Mouse (Mus musculus) limb, embryonic 15.5 days (tissue): ENCODE measurements at regions not wholly inside any gene's neighbourhood (a gene's known extent, or its start where the extent isn't known, plus 50 kb on each side); places are given as distances from the start of the nearest gene placed in this dataset.

Experiments used
- ATAC-seq: fragments of 200-750 bp; cut with Nextera tagmentation; 2 replicates; pipeline ENCODE4 v1.8.0; 2017; ENCODE audit warnings: low read depth, moderate TSS enrichment; ENCODE audit not compliant: insufficient number of reproducible peaks, low FRiP score, low TSS enrichment
- H3K27ac ChIP-seq: fragments of 300-500 bp; sonication (generic); 2 replicates; pipeline ENCODE4 v1.5.1; 2015; ENCODE audit warnings: moderate library complexity, mild to moderate bottlenecking, inconsistent platforms
- H3K27me3 ChIP-seq: fragments of 300-500 bp; sonication (generic); 2 replicates; pipeline ENCODE4 v1.6.1; 2015; ENCODE audit warnings: inconsistent platforms
- H3K36me3 ChIP-seq: fragments of 300-500 bp; sonication (generic); 2 replicates; pipeline ENCODE4 v1.6.1; 2015; ENCODE audit warnings: inconsistent platforms
- H3K4me1 ChIP-seq: fragments of 300-500 bp; sonication (generic); 2 replicates; pipeline ENCODE4 v1.6.1; 2015; ENCODE audit warnings: inconsistent platforms
- H3K4me2 ChIP-seq: fragments of 300-500 bp; sonication (generic); 2 replicates; pipeline ENCODE4 v1.6.1; 2015; ENCODE audit warnings: mild to moderate bottlenecking, inconsistent platforms
- H3K4me3 ChIP-seq: fragments of 300-500 bp; sonication (generic); 2 replicates; pipeline ENCODE4 v1.5.1; 2015; ENCODE audit warnings: mild to moderate bottlenecking, inconsistent platforms
- H3K9ac ChIP-seq: fragments of 300-500 bp; sonication (generic); 2 replicates; pipeline ENCODE4 v1.6.1; 2015; ENCODE audit warnings: inconsistent platforms
- H3K9me3 ChIP-seq: fragments of 300-500 bp; sonication (generic); 2 replicates; pipeline ENCODE4 v1.6.1; 2016; ENCODE audit warnings: inconsistent platforms
- WGBS: fragments of 180-500 bp; shearing (Covaris S2); methylation state at CpG from one replicate; pipeline ENCODE4 v1.1.7; 2015; 5-methylcytosine and 5-hydroxymethylcytosine counted together

DNA sequence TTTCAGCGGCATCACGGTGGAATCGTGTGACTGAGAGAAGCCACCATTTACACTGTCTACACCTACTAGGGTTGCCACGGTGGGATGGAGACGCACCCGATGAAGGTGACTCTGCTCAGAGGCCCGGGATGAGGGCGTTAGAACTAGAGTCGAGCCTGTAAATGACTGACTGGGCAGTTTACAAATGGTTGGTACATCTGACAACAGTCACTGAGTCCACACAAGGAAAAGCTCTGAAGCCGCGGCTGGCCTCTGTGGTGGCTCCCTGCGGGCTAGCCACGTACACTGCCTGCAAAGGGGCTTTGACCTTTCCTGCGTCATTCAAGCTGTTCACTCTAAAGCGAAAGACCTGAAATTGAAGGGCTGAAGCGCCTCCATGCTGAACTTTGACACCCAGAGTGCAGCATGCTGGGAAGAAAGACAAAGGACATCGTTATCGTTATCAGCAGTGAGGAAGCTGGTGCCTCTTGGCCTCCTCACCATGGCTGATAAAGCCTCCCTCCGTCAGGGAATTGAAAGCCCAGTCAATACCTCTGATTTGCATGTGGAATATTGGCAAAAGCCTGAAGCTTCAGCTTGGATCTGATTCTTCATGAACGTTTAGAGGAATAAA lies 462.1 kb upstream of the Arglu1 start:
- no peaks in the 10 kb centered on the region for H3K4me1 ChIP-seq
- WGBS: 83% methylated on average over 20 of the region's 20 CpGs
- no peak overlapping the region for H3K4me3 ChIP-seq
- no peaks in the 10 kb centered on the region for H3K27me3 ChIP-seq
- no peaks in the 10 kb centered on the region for H3K36me3 ChIP-seq
- H3K9ac ChIP-seq: no peak overlapping the region
- H3K9me3 ChIP-seq: no peaks in the 10 kb centered on the region
- ATAC-seq: no peak
- no peak overlapping the region for H3K4me2 ChIP-seq
- H3K27ac ChIP-seq: no peak overlapping the region

DNA sequence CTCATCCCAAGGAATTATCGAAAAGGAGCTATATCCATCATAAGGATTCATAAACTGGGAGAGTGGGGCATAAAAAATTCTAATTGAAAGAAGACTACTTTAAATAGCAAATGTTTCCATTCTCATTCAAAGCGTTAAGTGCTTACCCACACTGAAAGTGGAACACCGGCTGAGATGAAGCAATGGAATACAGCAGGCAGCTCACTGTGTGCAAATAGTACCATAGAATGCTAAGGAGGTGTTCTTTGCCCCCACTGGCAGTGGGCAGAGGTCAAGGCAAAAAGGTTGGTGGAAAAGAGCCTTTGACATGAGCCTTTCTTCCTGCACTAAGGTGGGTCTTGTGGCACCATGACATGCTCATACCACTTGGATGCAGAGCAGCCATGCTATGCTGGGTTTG lies 454.0 kb upstream of the Arglu1 start:
- no peaks in the 10 kb centered on the region for H3K9me3 ChIP-seq
- ATAC-seq: no peak
- H3K36me3 ChIP-seq: no peaks in the 10 kb centered on the region
- no peak overlapping the region for H3K4me3 ChIP-seq
- H3K27ac ChIP-seq: no peak overlapping the region
- no peak overlapping the region for H3K4me2 ChIP-seq
- WGBS: 77% methylated on average over 3 of the region's 3 CpGs
- no peak overlapping the region for H3K9ac ChIP-seq
- no peaks in the 10 kb centered on the region for H3K27me3 ChIP-seq
- 0 out of 2 replicates have a peak, but pooled peaks cover 1% of the 10 kb centered on the region for H3K4me1 ChIP-seq

DNA sequence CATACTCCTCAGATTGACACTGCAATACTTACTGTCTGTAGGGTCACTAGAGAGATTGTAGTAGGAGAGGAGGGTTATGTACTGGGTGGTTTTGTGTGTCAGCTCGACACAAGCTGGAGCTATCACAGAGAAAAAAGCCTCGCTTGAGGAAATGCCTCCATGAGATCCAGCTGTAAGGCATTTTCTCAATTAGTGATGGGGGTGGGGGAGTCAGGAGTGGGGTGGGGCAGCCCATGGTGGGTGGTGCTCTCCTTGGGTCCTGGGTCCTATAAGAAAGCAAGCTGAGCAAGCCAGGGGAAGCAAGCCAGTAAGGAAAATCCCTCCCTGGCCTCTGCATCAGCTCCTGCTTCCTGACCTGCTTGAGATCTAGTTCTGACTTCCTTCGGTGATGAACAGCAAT lies 449.5 kb upstream of the Arglu1 start:
- Histone ChIP-seq H3K4me2 (no peak overlapping the region), H3K4me3 (no peak overlapping the region), H3K27ac (peak overlapping the region; percentile 30; the same call in 1 of the 2 replicates), H3K9ac (no peak overlapping the region), H3K4me1 (peaks cover 7% of the 10 kb centered on the region), H3K36me3 (no peaks in the 10 kb centered on the region), H3K27me3 (no peaks in the 10 kb centered on the region), H3K9me3 (no peaks in the 10 kb centered on the region)
- 21% methylated on average over 3 of the region's 3 CpGs for WGBS
- no peak for ATAC-seq

DNA sequence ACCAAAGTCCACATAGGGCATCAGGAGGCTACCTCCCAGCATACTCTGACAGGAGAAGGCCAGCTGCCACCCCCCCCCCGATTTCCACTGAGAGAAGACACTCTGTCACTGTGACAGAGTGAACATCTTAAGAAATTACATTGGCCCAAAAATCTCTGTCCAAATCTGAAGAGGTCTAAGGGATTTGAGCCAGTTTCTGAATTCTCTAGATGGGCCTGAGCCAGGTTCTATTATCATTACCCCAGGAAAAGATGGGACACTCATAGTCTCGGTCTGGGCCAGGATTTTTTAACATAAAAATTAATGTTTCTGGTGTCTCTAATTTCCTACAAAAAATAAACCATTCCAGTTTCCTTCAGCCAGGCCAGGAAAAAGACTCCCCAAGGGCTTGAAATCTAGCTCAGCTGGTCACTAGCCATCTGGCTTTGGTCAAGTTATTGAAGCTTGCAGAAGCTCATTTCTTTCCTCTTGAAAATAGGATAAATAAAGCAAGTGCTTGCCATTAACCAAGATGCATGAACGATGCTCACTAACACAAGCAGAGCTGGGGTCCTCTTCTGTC lies 448.8 kb upstream of the Arglu1 start:
- ATAC-seq: no peak
- H3K9me3 ChIP-seq: no peaks in the 10 kb centered on the region
- 44% methylated on average over 3 of the region's 3 CpGs for WGBS

DNA sequence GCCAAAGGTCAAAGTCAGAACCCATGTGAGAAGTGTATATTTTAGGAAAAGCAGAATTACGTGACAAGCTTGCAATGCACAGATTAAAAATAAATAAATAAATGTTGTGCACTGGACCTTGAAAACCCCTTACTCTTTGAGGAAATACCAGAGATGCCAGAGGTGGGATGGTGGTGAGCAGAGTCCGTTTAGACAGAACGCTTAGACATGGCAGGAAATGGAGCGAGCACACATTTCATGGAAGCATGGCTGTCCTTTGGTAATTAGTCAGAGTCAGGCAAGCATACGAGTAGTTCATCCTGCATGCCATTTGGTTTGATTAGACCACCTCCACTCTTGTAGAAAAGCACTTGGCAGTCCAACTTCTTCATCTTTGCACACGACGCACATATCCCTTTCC lies 443.4 kb upstream of the Arglu1 start:
- H3K27ac ChIP-seq: no peak overlapping the region
- no peak overlapping the region for H3K4me2 ChIP-seq
- no peak overlapping the region for H3K4me3 ChIP-seq
- no peaks in the 10 kb centered on the region for H3K9me3 ChIP-seq
- H3K36me3 ChIP-seq: no peaks in the 10 kb centered on the region
- no peak for ATAC-seq
- 55% methylated on average over 7 of the region's 7 CpGs for WGBS
- no peaks in the 10 kb centered on the region for H3K27me3 ChIP-seq
- H3K9ac ChIP-seq: no peak overlapping the region
- H3K4me1 ChIP-seq: peaks cover under 1% of the 10 kb centered on the region

More for the DNA sequence above, 448.8 kb upstream of the Arglu1 start:
- Histone ChIP-seq H3K27me3 (no peaks in the 10 kb centered on the region), H3K36me3 (no peaks in the 10 kb centered on the region), H3K4me3 (no peak overlapping the region), H3K4me2 (no peak overlapping the region), H3K27ac (peak overlapping the region; percentile 50), H3K9ac (no peak overlapping the region), H3K4me1 (peaks cover 7% of the 10 kb centered on the region)

DNA sequence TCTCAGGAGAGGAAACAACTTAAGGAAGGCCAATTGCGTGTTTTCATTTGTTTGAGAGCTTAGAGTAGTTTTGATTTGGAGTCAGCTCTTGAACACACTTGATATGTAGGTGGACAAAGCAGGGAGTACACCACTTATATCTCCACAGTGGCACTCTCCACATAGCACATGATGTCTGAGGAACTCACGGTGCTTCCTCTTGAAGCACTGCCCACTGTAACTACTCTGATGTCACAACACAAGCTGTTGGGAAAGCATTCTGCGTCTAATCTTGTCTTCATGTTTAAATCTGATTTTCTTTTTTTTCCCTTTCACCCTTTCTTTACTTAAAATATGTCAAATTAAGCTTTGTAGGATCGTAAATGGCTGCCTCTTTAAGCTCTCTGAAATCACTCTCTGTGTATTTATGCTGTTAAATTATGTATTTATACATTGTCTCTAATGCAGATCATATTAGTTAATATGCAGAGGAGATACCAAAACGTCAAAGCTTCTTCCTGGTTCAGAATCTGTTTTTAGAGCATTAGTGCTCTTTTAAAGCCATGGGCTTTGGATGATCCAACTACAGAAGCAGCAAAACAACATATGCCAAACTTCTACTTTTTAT lies 442.4 kb upstream of the Arglu1 start:
- WGBS: 77% methylated on average over 5 of the region's 5 CpGs
- H3K36me3 ChIP-seq: no peaks in the 10 kb centered on the region
- no peaks in the 10 kb centered on the region for H3K27me3 ChIP-seq
- no peak overlapping the region for H3K4me2 ChIP-seq
- H3K9ac ChIP-seq: no peak overlapping the region
- no peaks in the 10 kb centered on the region for H3K9me3 ChIP-seq
- H3K27ac ChIP-seq: no peak overlapping the region
- no peak overlapping the region for H3K4me3 ChIP-seq
- ATAC-seq: no peak
- H3K4me1 ChIP-seq: no peaks in the 10 kb centered on the region

DNA sequence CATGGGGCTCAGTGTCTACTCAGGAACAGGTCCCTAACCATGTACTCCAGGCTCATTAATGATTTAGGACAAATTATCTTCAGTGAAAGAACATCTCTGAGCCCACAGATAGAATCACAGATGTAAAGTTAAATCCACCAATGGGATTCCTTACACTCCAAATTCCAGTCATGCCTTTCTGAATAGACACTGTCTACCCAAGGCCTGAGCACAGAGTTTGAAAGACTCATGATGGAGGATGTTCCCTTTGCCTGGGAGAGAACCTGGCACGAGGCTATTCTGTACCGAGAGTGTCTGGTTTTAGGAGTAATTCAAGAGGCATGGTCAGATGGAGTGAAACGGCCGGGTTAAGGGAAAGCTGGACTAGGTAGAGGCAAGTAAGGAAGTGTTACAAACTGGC lies 440.9 kb upstream of the Arglu1 start:
- Histone ChIP-seq H3K4me1 (no peaks in the 10 kb centered on the region), H3K27ac (no peak overlapping the region), H3K4me3 (no peak overlapping the region), H3K27me3 (no peaks in the 10 kb centered on the region), H3K9me3 (no peaks in the 10 kb centered on the region), H3K4me2 (no peak overlapping the region), H3K9ac (no peak overlapping the region), H3K36me3 (no peaks in the 10 kb centered on the region)
- no peak for ATAC-seq
- WGBS: 64% methylated on average over 4 of the region's 4 CpGs

DNA sequence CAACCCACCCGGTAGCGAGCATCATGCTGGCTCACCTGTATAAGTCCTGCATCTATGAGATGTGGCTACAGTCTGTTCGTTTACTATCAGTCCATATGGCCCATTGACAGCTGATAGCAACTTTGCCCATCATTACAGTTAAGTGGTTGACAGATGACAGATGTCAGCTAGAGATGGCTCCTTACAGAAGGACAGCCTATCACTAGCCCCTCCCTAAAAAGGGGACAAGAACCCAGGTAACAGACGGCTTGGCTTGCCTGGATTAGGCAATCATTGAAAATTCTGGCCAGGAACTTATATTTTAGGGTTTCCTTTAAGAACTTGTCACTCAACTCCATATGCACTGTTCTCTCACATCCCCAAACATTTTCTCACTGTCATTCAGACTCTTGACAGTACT lies 434.2 kb upstream of the Arglu1 start:
- no peaks in the 10 kb centered on the region for H3K27me3 ChIP-seq
- WGBS: 77% methylated on average over 4 of the region's 4 CpGs
- H3K9ac ChIP-seq: no peak overlapping the region
- no peak for ATAC-seq
- H3K36me3 ChIP-seq: no peaks in the 10 kb centered on the region
- no peaks in the 10 kb centered on the region for H3K4me1 ChIP-seq
- H3K4me3 ChIP-seq: no peak overlapping the region
- H3K4me2 ChIP-seq: no peak overlapping the region
- no peaks in the 10 kb centered on the region for H3K9me3 ChIP-seq
- no peak overlapping the region for H3K27ac ChIP-seq

DNA sequence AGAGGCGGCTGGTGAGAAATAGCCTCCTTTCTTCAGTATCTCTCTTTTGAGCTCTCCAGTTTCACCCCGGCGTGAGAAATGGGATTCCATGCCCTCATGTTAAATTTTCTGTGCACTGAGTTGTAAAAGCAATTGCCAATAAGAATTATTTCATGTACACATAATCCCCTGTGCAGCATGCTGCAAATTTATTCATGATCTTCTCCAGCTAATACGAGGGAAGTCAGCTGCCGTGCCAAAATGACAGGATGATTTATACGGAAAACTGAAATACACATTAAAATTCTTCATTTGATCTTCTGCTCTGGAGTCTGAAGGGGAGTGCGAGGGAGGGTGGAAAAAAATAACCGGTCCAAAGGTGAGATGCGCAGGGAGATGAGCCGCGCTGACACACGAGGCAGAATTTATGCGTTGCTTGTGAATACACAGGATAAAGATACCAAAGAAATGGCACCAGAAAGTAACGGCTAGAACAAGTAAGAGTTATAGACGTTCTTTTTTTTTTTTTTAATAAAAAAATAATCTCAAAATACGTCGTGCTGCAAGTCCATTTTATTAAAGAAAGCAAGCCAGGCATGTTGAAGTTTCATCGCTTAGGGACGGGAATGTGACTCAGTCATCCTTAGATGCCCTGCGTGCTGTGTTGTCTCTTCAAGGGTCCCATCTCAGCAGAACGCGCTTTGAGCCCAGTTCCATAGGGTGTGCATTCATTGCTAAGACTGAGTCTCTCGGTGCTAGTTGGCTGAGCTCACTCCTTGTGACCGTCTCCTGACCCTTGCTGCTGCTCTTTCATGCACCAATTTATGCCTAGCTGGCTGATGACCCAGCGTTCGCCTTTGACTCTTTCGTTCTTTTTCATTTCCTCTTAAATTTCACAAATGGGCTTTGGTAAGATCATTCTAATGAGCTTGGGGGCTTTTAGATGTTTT lies 427.8 kb upstream of the Arglu1 start:
- H3K4me3 ChIP-seq: no peak overlapping the region
- H3K36me3 ChIP-seq: no peaks in the 10 kb centered on the region
- no peaks in the 10 kb centered on the region for H3K9me3 ChIP-seq
- H3K27me3 ChIP-seq: no peaks in the 10 kb centered on the region
- no peak overlapping the region for H3K4me2 ChIP-seq
- 76% methylated on average over 27 of the region's 27 CpGs for WGBS
- H3K27ac ChIP-seq: no peak overlapping the region
- no peak overlapping the region for H3K9ac ChIP-seq
- ATAC-seq: no peak
- H3K4me1 ChIP-seq: no peaks in the 10 kb centered on the region

DNA sequence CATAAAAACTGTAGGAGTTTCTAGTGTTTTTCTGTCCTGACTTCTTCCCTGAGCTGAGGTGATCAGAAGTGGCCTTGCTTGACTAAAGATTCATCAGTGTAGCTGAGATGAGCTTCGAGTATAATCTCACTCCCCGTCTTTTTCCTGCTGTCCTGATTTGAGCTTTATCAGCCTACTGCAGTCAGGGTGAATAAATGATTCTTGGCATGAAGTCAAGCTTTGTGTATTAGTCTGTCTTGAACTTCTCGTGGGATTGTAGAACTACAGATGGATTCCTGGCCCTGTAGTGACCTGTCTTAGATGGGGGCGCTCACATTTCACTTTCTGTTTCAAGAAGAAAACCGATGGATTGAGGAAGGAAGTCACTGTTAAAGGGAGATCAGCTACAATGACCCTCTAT lies 405.7 kb upstream of the Arglu1 start:
- WGBS: 73% methylated on average over 5 of the region's 5 CpGs
- H3K27me3 ChIP-seq: no peaks in the 10 kb centered on the region
- no peaks in the 10 kb centered on the region for H3K36me3 ChIP-seq
- no peak overlapping the region for H3K4me2 ChIP-seq
- H3K27ac ChIP-seq: no peak overlapping the region
- ATAC-seq: no peak
- H3K9ac ChIP-seq: no peak overlapping the region
- no peak overlapping the region for H3K4me3 ChIP-seq
- H3K4me1 ChIP-seq: no peaks in the 10 kb centered on the region
- H3K9me3 ChIP-seq: no peaks in the 10 kb centered on the region

DNA sequence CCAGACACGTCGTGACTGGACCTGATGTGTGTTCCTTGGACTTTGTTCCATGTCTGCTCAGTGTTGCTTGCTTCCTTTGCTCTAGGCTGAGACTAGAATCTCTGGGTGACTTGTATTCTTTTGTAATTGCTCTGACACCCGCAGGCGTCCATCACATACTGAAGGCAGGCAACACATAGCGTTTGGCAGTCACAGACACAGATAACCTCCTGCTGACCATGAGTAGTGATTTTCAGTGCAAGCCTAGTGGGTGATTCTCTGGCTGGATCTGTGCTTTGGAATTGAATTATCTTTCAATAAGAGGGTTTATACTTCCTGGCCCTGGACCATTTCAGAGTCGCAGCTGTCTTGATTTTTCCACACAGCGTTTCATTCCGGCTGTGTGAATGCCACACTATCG lies 403.7 kb upstream of the Arglu1 start:
- Histone ChIP-seq H3K4me2 (no peak overlapping the region), H3K9me3 (no peaks in the 10 kb centered on the region), H3K36me3 (no peaks in the 10 kb centered on the region), H3K4me3 (no peak overlapping the region), H3K27me3 (no peaks in the 10 kb centered on the region), H3K27ac (no peak overlapping the region), H3K4me1 (no peaks in the 10 kb centered on the region), H3K9ac (no peak overlapping the region)
- WGBS: 59% methylated on average over 9 of the region's 9 CpGs
- no peak for ATAC-seq

DNA sequence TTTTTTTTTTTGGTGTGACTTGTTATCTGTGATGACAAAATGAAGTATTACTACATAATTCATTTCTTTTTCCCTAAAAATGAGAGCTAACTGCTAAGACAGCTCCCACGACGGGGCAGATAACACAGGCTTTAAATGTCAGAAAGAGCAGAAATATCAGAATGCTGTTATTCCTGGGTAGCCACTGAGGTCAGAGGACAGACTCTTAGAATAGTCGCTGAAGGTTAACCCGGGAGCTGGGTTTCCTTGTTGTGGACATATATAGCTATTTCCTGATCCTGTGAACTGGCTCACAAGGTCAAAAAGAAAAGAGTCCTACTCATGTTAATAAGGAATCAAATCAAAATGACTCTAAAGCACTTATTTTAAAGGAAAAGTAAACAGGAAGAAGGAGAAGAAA lies 403.0 kb upstream of the Arglu1 start:
- no peaks in the 10 kb centered on the region for H3K4me1 ChIP-seq
- H3K27me3 ChIP-seq: no peaks in the 10 kb centered on the region
- no peak overlapping the region for H3K4me3 ChIP-seq
- no peaks in the 10 kb centered on the region for H3K9me3 ChIP-seq
- WGBS: 73% methylated on average over 4 of the region's 4 CpGs
- ATAC-seq: no peak
- H3K4me2 ChIP-seq: no peak overlapping the region
- no peak overlapping the region for H3K27ac ChIP-seq
- no peaks in the 10 kb centered on the region for H3K36me3 ChIP-seq
- H3K9ac ChIP-seq: no peak overlapping the region
